Mouse (Mus musculus) intestine, postnatal 0 days (tissue): ENCODE data around the gene Cldnd1. TPM values are rescaled to one million over a fixed set of nuclear protein-coding genes. Genes with fewer than 3 reads are reported as not detected.

Experiments used
- ATAC-seq: fragments of 200-750 bp; cut with Nextera tagmentation; 2 replicates; pipeline ENCODE4 v1.8.0; 2017; ENCODE audit warnings: mild to moderate bottlenecking, moderate TSS enrichment, moderate library complexity
- H3K27ac ChIP-seq: fragments of 300-500 bp; sonication (generic); 2 replicates; pipeline ENCODE4 v1.5.1; 2014; ENCODE audit warnings: mild to moderate bottlenecking, low read depth, low read length, moderate library complexity
- H3K27me3 ChIP-seq: fragments of 300-500 bp; sonication (generic); replicated peaks from 2 replicates; pipeline ENCODE4 v1.6.1; 2014; ENCODE audit warnings: low read length, mixed read lengths; ENCODE audit not compliant: control insufficient read depth, insufficient read depth
- H3K36me3 ChIP-seq: fragments of 300-500 bp; sonication (generic); 2 replicates; pipeline ENCODE4 v1.6.1; 2014; ENCODE audit warnings: mild to moderate bottlenecking, moderate library complexity; ENCODE audit not compliant: control insufficient read depth, insufficient read depth
- H3K4me1 ChIP-seq: fragments of 300-500 bp; sonication (generic); replicated peaks from 2 replicates; pipeline ENCODE4 v1.6.1; 2014; ENCODE audit warnings: antibody characterized with exemption, low read length, mixed read lengths; ENCODE audit not compliant: control insufficient read depth, insufficient read depth
- H3K4me2 ChIP-seq: fragments of 300-500 bp; sonication (generic); replicated peaks from 2 replicates; pipeline ENCODE4 v1.6.1; 2014; ENCODE audit warnings: low read depth, mild to moderate bottlenecking, moderate library complexity
- H3K4me3 ChIP-seq: fragments of 300-500 bp; sonication (generic); 2 replicates; pipeline ENCODE4 v1.5.1; 2014; ENCODE audit warnings: low read depth, low read length
- H3K9ac ChIP-seq: fragments of 300-500 bp; sonication (generic); 2 replicates; pipeline ENCODE4 v1.6.1; 2014; ENCODE audit warnings: mild to moderate bottlenecking, low read depth, low read length
- H3K9me3 ChIP-seq: fragments of 300-500 bp; sonication (generic); 2 replicates; pipeline ENCODE4 v1.6.1; 2016; ENCODE audit warnings: mixed run types; ENCODE audit not compliant: control insufficient read depth
- CTCF ChIP-seq: sonication (generic); IDR thresholded peaks from 2 replicates; pipeline ENCODE4 v1.5.1; 2016; ENCODE audit warnings: low read depth, mild to moderate bottlenecking, control low read depth, antibody characterized with exemption, moderate library complexity
- WGBS: fragments of 180-500 bp; shearing (Covaris S2); extraction: QIAGEN DNeasy Blood & Tissue Kit; methylation state at CpG from one replicate; pipeline ENCODE4 v1.1.7; 2014; 5-methylcytosine and 5-hydroxymethylcytosine counted together
- polyA plus RNA-seq: library from polyadenylated mRNA; unstranded; fragments of >200 nt; fragmentation: Nextera tagmentation; extraction: Ambion mirVana; gene quantifications from 2 replicates; pipeline ENCODE4 v1.2.1, GENCODE M21; 2015

Gene Cldnd1
- polyA plus RNA-seq, 1 experiment from 2014 or later, result 86.1 TPM

DNA sequence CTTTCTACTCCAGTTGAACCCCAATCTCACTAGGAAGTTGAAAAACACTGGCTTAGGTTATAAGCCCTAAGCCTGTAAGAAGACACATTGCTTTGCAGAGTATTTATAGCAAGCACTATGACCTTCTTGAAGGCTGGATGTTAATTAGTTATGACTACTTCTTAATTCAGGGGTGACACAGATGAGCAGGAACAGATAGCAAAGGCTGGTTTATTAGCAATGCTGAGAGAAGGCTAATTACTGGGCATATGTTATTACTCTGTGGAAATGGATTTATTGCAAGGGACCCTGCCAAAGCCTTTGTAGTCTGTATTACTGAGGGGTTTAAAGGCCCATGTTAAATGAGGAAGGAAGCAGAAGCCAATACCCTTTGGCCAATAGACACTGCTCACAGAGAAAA is 22.7 kb upstream of the Cldnd1 start:
- Histone ChIP-seq H3K27me3 (no peaks in the 10 kb centered on the region), H3K4me3 (no peak overlapping the region), H3K4me2 (no peak overlapping the region), H3K36me3 (no peaks in the 10 kb centered on the region), H3K27ac (no peak overlapping the region), H3K9ac (no peak overlapping the region), H3K4me1 (no peaks in the 10 kb centered on the region; the same call in 1 of the 2 replicates), H3K9me3 (no peaks in the 10 kb centered on the region)
- TF ChIP-seq CTCF, result no peak
- ATAC-seq, result no peak

DNA sequence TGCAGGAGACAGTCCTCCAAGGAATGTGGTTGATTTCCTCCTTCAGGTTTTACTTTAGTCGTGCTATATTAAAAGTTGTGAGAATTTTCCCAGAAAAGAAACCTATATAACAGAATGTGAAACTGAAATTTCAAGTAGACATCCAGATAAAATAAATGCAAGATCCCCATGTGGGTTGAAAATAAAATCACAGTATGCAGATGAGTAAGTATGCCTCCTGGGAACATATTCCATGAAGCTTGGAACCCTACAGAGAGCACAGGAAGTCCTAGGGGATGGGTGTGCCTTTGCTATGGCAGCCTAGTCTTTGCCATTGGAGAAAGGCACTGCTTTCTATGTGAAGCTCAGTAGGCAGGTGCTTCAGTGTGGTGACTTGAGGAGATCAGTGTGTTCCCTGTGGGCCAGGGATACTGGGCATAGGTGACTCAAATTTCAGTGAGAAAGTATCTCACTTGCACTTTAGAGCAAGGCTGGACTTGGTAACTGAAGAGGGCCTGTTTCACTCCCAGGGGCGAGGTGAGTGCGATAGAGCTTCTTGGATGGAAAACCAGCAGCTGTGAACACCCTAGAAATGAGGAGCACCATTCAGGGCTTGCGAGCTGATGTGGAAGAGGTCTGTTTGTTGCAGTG is 20.3 kb upstream of the Cldnd1 start:
- Histone ChIP-seq H3K4me3 (no peak overlapping the region), H3K9me3 (no peaks in the 10 kb centered on the region), H3K36me3 (no peaks in the 10 kb centered on the region), H3K27me3 (no peaks in the 10 kb centered on the region), H3K4me1 (no peaks in the 10 kb centered on the region; the same call in 1 of the 2 replicates), H3K9ac (no peak overlapping the region), H3K27ac (no peak overlapping the region), H3K4me2 (no peak overlapping the region)
- no peak for ATAC-seq
- TF ChIP-seq CTCF, result no peak
- WGBS, result 86% methylated on average over 4 of the region's 4 CpGs

DNA sequence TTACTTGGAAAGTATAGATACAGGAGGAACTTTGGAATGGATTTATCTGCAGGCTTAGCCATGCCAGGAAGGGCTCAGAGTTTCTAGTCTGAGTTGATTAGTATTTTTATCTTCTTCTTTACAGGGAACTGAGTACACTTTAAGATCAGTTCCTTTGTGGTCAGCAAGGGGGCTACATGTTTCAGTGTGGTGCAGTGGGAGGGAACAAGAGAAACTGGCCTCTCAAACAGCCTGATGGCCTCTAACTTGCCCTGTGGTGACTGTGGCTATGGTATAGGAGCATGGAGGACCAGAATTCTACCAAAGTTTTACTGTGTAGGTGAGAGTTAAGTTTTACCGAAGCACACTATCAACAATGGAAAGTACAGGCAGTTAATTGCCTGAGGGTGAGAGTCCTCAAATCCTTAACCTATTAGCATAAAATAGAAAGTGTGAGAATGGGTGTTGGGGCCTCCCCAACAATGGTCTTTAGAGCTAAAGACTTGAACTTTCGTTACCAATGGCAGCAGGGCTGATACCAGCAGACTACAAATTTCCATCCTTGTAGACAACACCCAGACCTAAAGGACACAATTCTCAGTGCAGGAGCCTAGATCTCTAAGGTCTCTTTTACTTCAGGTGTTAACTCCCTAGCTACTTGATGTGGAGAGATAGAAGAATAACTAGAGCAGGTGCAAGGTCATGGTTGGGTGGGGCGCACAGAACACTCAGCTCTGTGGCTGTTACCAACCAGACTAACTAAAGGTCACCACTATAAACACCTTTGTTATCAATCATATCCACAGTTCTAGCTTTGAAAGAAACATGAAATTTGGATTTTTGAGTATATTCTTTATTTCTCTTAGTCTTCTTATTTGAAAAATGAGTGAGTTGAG is 18.9 kb upstream of the Cldnd1 start:
- Histone ChIP-seq H3K4me2 (0 out of 2 replicates have a peak overlapping the region, but pooled peaks have one; percentile 24), H3K4me1 (no peaks in the 10 kb centered on the region; the same call in 1 of the 2 replicates), H3K27me3 (no peaks in the 10 kb centered on the region), H3K9me3 (no peaks in the 10 kb centered on the region), H3K4me3 (no peak overlapping the region), H3K27ac (no peak overlapping the region), H3K36me3 (no peaks in the 10 kb centered on the region), H3K9ac (no peak overlapping the region)
- TF ChIP-seq CTCF, result no peak
- WGBS, result 45% methylated on average over 3 of the region's 3 CpGs
- peak; percentile 65 for ATAC-seq

DNA sequence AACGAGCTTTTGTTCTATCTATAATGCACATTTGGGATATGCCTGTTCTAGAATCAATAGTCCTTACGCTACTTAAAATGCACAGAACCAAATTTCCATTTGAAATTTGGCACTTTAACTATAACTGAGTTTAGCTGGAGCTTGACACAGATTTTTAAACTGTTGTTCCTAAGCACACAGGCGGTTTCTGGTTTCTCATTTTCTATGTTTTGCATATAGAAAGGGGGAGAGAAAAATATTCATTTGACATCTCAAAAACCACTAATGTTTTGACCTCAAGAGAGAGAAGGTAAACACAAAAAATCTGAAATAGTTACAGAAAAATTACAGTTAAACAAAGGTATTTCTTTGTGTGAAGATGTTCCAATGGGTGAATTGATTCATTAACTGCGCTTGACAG is 18.2 kb upstream of the Cldnd1 start:
- WGBS, result 77% methylated on average over 4 of the region's 4 CpGs

DNA sequence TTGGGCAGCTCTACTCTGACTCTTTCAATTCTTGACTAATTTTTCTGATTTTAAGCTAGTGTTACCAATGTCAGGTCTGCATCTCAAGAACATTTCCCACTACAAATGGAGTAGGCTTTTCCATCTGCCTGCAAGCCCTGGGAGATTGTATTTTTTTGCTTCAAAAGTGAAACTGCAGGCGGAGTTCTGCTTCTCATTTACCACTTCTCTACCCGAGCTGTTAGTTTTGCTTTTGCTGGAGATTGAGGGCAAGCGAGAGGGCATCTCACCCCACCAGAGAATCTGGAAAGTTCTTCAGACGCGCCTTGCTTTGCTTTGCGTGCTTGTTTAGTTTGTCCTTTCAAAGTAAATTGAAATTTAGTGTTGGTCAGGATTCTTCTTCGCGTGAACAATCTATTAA is 15.5 kb upstream of the Cldnd1 start:
- no peaks in the 10 kb centered on the region for H3K27me3 ChIP-seq
- H3K4me1 ChIP-seq, result no peaks in the 10 kb centered on the region; the same call in 1 of the 2 replicates
- H3K4me2 ChIP-seq, result peak overlapping the region; percentile 43
- WGBS, result 62% methylated on average over 8 of the region's 8 CpGs
- H3K9ac ChIP-seq, result no peak overlapping the region
- H3K36me3 ChIP-seq, result no peaks in the 10 kb centered on the region
- no peaks in the 10 kb centered on the region for H3K9me3 ChIP-seq
- no peak overlapping the region for H3K27ac ChIP-seq
- no peak for ATAC-seq
- no peak for TF ChIP-seq CTCF
- H3K4me3 ChIP-seq, result no peak overlapping the region

More for the DNA sequence above, 18.2 kb upstream of the Cldnd1 start:
- TF ChIP-seq CTCF, result no peak
- Histone ChIP-seq H3K9ac (no peak overlapping the region), H3K27me3 (no peaks in the 10 kb centered on the region), H3K36me3 (no peaks in the 10 kb centered on the region), H3K9me3 (no peaks in the 10 kb centered on the region), H3K4me2 (no peak overlapping the region), H3K4me1 (no peaks in the 10 kb centered on the region; the same call in 1 of the 2 replicates), H3K4me3 (no peak overlapping the region), H3K27ac (no peak overlapping the region)
- no peak for ATAC-seq

DNA sequence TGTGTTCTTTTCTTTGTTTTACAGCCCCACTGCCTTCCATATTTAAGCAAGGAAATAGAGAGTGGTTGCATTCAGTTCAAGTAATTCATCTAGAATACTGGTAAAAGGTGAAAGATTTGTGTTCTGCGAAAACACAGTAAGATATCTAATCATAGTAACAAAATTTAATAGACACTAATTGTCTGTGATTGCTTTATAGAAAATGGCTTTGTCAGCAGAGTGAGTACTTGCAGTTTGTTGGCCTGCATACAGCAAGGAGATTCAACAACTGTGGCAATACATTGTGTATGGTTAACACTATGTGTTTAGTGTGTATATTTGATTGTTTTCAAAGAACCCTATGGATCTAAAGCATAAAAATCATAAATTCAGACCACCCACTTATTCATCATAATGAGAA is 14.6 kb upstream of the Cldnd1 start:
- Histone ChIP-seq H3K4me3 (no peak overlapping the region), H3K9me3 (no peaks in the 10 kb centered on the region), H3K9ac (no peak overlapping the region), H3K4me1 (no peaks in the 10 kb centered on the region; the same call in 1 of the 2 replicates), H3K36me3 (no peaks in the 10 kb centered on the region), H3K27me3 (no peaks in the 10 kb centered on the region), H3K27ac (no peak overlapping the region), H3K4me2 (no peak overlapping the region)
- 58% methylated on average over 1 of the region's 1 CpGs for WGBS
- ATAC-seq, result no peak
- no peak for TF ChIP-seq CTCF
